In genomic region chrX:164058523-164058922, GRCm38 (mm10) we compare ENCODE assay signal across 41 mouse cellular contexts. TPM values are rescaled to one million over a fixed set of nuclear protein-coding genes. Genes with fewer than 3 reads are reported as not detected.
"Had no signal": no experiment of that assay in that cellular context is flagged by ENCODE, and none has a peak within 500 bp of the region (broad histone marks: within the 10 kb centered on the region; RNA-seq: fewer than 3 reads in every experiment).

No protein-coding gene starts in this region.

- H3K27ac ChIP-seq: limb, embryonic 10.5 days; limb, embryonic 12.5 days; limb, embryonic 13.5 days; limb, embryonic 15.5 days; liver, embryonic 12.5 days; liver, embryonic 13.5 days; liver, embryonic 14.5 days; liver, embryonic 15.5 days; lung, embryonic 15.5 days; macrophage; midbrain, embryonic 10.5 days; midbrain, embryonic 12.5 days; midbrain, embryonic 13.5 days; midbrain, embryonic 15.5 days; neural tube, embryonic 12.5 days had no signal

- H3K9ac ChIP-seq: limb, embryonic 12.5 days; limb, embryonic 13.5 days; limb, embryonic 15.5 days; liver, embryonic 12.5 days; liver, embryonic 13.5 days; liver, embryonic 14.5 days; liver, embryonic 15.5 days; liver, postnatal 0 days; lung, embryonic 14.5 days; lung, embryonic 15.5 days; midbrain, embryonic 12.5 days; midbrain, embryonic 13.5 days; midbrain, embryonic 15.5 days; neural tube, embryonic 12.5 days had no signal

- H3K4me1 ChIP-seq: limb, embryonic 10.5 days; limb, embryonic 12.5 days; limb, embryonic 13.5 days; limb, embryonic 15.5 days; liver, embryonic 15.5 days; lung, embryonic 15.5 days; midbrain, embryonic 10.5 days; midbrain, embryonic 12.5 days; midbrain, embryonic 13.5 days; midbrain, embryonic 15.5 days; neural tube, embryonic 12.5 days had no signal

- H3K36me3 ChIP-seq: limb, embryonic 10.5 days; limb, embryonic 12.5 days; limb, embryonic 13.5 days; limb, embryonic 15.5 days; liver, embryonic 12.5 days; liver, embryonic 13.5 days; liver, embryonic 15.5 days; lung, embryonic 15.5 days; midbrain, embryonic 10.5 days; midbrain, embryonic 12.5 days; midbrain, embryonic 13.5 days; midbrain, embryonic 15.5 days; neural tube, embryonic 12.5 days had no signal

- H3K4me3 ChIP-seq: limb, embryonic 10.5 days; limb, embryonic 12.5 days; limb, embryonic 13.5 days; limb, embryonic 15.5 days; liver, embryonic 12.5 days; liver, embryonic 13.5 days; liver, embryonic 15.5 days; lung, embryonic 15.5 days; megakaryocyte, embryonic 14.5 days; midbrain, embryonic 10.5 days; midbrain, embryonic 12.5 days; midbrain, embryonic 13.5 days; midbrain, embryonic 15.5 days; myocyte; neural tube, embryonic 12.5 days had no signal

- ATAC-seq: liver, embryonic 12.5 days; liver, postnatal 0 days; lung, postnatal 0 days; midbrain, embryonic 13.5 days; midbrain, embryonic 15.5 days; midbrain, embryonic 16.5 days had no signal

- H3K27me3 ChIP-seq: liver, embryonic 12.5 days; liver, embryonic 13.5 days; liver, embryonic 15.5 days; lung, embryonic 15.5 days; neural tube, embryonic 12.5 days had no signal

- H3K9me3 ChIP-seq: limb, embryonic 10.5 days; limb, embryonic 12.5 days; limb, embryonic 13.5 days; limb, embryonic 15.5 days; liver, embryonic 12.5 days; liver, embryonic 13.5 days; liver, embryonic 15.5 days; lung, embryonic 15.5 days; megakaryocyte, embryonic 14.5 days; midbrain, embryonic 10.5 days; midbrain, embryonic 12.5 days; midbrain, embryonic 13.5 days; midbrain, embryonic 15.5 days; neural tube, embryonic 12.5 days had no signal

- DNase-seq: left cerebral cortex, postnatal 4 days; liver; liver, embryonic 13.5 days; liver, postnatal 0 days; lung, adult 18-20 months; lung, adult 2 months; lung, embryonic 14.5 days; lung, postnatal 10 days; lung, postnatal 14 days; lung, postnatal 36 days; lung, postnatal 4 days; midbrain, embryonic 14.5 days had no signal

RNA-seq across cellular contexts. Expression of gene Cltrn, which starts 30.1 kb away (rescaled TPM):
- total RNA-seq: left cerebral cortex, postnatal 10 days; left cerebral cortex, postnatal 14 days; left cerebral cortex, postnatal 25 days; left cerebral cortex, postnatal 36 days; left cerebral cortex, postnatal 4 days; liver, adult 2 months; megakaryocyte, adult 5-6 weeks; midbrain, postnatal 0 days; monocyte, adult 5-6 weeks had no signal
- polyA plus RNA-seq: limb, embryonic 11.5 days; limb, embryonic 12.5 days; limb, embryonic 15.5 days; liver, adult 2 months; lung, adult 2 months; lung, postnatal 0 days; macrophage; midbrain, embryonic 11.5 days; midbrain, embryonic 12.5 days; midbrain, embryonic 13.5 days; midbrain, embryonic 14.5 days; midbrain, embryonic 15.5 days; myocyte; neural tube, embryonic 11.5 days had no signal
